Mouse (Mus musculus) lung, postnatal 0 days (tissue): Measurements from ENCODE around the gene Myo3a.

Experiments used
- CTCF ChIP-seq: IDR thresholded peaks from 2 replicates; pipeline ENCODE4 v1.5.1; 2016; ENCODE audit warnings: antibody characterized with exemption, mild to moderate bottlenecking
- EP300 ChIP-seq: IDR thresholded peaks from 2 replicates; pipeline ENCODE4 v1.6.1; 2016; ENCODE audit warnings: antibody characterized with exemption, mild to moderate bottlenecking, control low read depth

DNA sequence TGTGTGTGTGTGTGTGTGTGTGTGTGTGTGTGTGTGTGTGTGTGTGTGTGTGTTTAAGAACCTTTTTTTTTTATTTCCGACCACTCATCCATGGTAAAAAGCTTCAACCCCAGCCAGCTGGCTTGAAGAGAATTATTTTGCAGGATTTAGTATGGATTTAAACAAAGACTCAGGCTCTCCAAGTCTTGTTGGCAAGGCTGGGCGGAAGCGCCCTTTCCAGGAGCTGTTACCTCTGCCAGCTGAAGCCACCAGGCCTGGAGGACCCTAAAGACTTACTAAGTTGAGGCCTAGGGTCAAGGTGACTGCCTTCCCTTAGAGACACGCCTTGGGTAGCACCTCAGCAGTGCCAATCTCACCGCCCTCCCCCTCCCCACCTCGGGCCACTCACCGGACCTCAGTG, 393.2 kb downstream of the Myo3a start:
- no peak for TF ChIP-seq CTCF
- TF ChIP-seq EP300: no peak
